Mouse (Mus musculus) limb, embryonic 12.5 days (tissue): ENCODE measurements around the gene Prr7. TPM values are rescaled to one million over a fixed set of nuclear protein-coding genes. Genes with fewer than 3 reads are reported as not detected.
A peak's percentile ranks its signal among the peaks of the same experiment; 100 is the strongest.

ENCODE experiments used
- ATAC-seq: fragments of 200-750 bp; cut with Nextera tagmentation; 2 replicates; pipeline ENCODE4 v1.8.0; 2017; ENCODE audit warnings: low read depth, moderate TSS enrichment; ENCODE audit not compliant: insufficient number of reproducible peaks, insufficient read depth, low FRiP score, low TSS enrichment
- H3K27ac ChIP-seq: fragments of 300-500 bp; sonication (generic); 2 replicates; pipeline ENCODE4 v1.5.1; 2016; ENCODE audit warnings: mild to moderate bottlenecking, moderate library complexity
- H3K27me3 ChIP-seq: fragments of 300-500 bp; sonication (generic); 2 replicates; pipeline ENCODE4 v1.6.1; 2016; ENCODE audit warnings: mild to moderate bottlenecking, moderate library complexity
- H3K36me3 ChIP-seq: fragments of 300-500 bp; sonication (generic); 2 replicates; pipeline ENCODE4 v1.6.1; 2016; ENCODE audit warnings: mild to moderate bottlenecking, moderate library complexity
- H3K4me1 ChIP-seq: fragments of 300-500 bp; sonication (generic); replicated peaks from 2 replicates; pipeline ENCODE4 v1.6.1; 2016
- H3K4me2 ChIP-seq: fragments of 300-500 bp; sonication (generic); 2 replicates; pipeline ENCODE4 v1.6.1; 2016; ENCODE audit warnings: mild to moderate bottlenecking, moderate library complexity
- H3K4me3 ChIP-seq: fragments of 300-500 bp; sonication (generic); replicated peaks from 2 replicates; pipeline ENCODE4 v1.5.1; 2016; ENCODE audit warnings: mild to moderate bottlenecking
- H3K9ac ChIP-seq: fragments of 300-500 bp; sonication (generic); replicated peaks from 2 replicates; pipeline ENCODE4 v1.6.1; 2016; ENCODE audit warnings: mild to moderate bottlenecking, moderate library complexity
- H3K9me3 ChIP-seq: fragments of 300-500 bp; sonication (generic); 2 replicates; pipeline ENCODE4 v1.6.1; 2016; ENCODE audit warnings: mild to moderate bottlenecking, moderate library complexity
- WGBS: fragments of 180-500 bp; shearing (Covaris S2); methylation state at CpG from one replicate; pipeline ENCODE4 v1.1.7; 2016; 5-methylcytosine and 5-hydroxymethylcytosine counted together
- polyA plus RNA-seq: library from polyadenylated mRNA; unstranded; fragments of >200 nt; fragmentation: Nextera tagmentation; extraction: Ambion mirVana; gene quantifications from 2 replicates; pipeline ENCODE4 v1.2.1, GENCODE M21; 2016

Prr7 gene
- polyA plus RNA-seq, 1 experiment from 2014 or later, result 1.1 TPM

DNA sequence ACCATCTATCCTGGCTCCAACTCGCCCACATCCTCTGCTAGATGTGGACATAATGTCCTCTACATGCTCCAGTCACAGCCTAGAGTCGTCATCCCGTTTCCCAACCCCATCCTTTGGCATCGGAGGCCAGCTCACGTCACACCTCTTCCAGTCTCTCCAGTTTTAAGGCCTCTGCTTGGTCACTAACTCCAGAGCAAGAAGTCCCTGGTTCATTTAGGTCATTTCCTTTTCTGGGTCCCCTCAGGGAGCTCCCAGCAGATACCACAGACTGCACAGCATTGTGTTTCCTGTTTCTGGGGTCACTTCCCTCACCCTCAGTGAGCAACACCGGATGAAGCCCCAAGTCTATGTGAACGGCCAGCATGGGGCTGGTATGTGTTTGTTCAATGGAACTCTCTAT lies 14.9 kb downstream of the Prr7 start:
- Histone ChIP-seq H3K4me3 (no peak overlapping the region), H3K9ac (no peak overlapping the region), H3K4me1 (peaks cover 25% of the 10 kb centered on the region), H3K36me3 (peaks cover 96% of the 10 kb centered on the region), H3K27me3 (no peaks in the 10 kb centered on the region), H3K9me3 (no peaks in the 10 kb centered on the region), H3K27ac (no peak overlapping the region), H3K4me2 (no peak overlapping the region)
- no peak for ATAC-seq
- WGBS, result 86% methylated on average over 7 of the region's 7 CpGs

- Histone ChIP-seq H3K36me3 (peaks cover 87% of the 10 kb centered on the region), H3K4me3 (no peak overlapping the region), H3K4me1 (peaks cover 26% of the 10 kb centered on the region)
Observed at GRCm38 (mm10) chr13:55479929-55480328, 15.9 kb downstream of the Prr7 start.

GRCm38 (mm10) chr13:55482542-55482941 lies 18.5 kb downstream of the Prr7 start:
- Histone ChIP-seq H3K36me3 (peaks cover 75% of the 10 kb centered on the region), H3K4me1 (peaks cover 40% of the 10 kb centered on the region), H3K27ac (no peak overlapping the region), H3K9ac (no peak overlapping the region), H3K9me3 (no peaks in the 10 kb centered on the region), H3K4me3 (no peak overlapping the region), H3K27me3 (no peaks in the 10 kb centered on the region), H3K4me2 (no peak overlapping the region)
- WGBS, result 81% methylated on average over 7 of the region's 7 CpGs
- no peak for ATAC-seq

More at GRCm38 (mm10) chr13:55479929-55480328, 15.9 kb downstream of the Prr7 start:
- ATAC-seq, result no peak
- no peak overlapping the region for H3K9ac ChIP-seq
- no peaks in the 10 kb centered on the region for H3K27me3 ChIP-seq
- no peak overlapping the region for H3K4me2 ChIP-seq
- no peaks in the 10 kb centered on the region for H3K9me3 ChIP-seq
- H3K27ac ChIP-seq, result no peak overlapping the region

DNA sequence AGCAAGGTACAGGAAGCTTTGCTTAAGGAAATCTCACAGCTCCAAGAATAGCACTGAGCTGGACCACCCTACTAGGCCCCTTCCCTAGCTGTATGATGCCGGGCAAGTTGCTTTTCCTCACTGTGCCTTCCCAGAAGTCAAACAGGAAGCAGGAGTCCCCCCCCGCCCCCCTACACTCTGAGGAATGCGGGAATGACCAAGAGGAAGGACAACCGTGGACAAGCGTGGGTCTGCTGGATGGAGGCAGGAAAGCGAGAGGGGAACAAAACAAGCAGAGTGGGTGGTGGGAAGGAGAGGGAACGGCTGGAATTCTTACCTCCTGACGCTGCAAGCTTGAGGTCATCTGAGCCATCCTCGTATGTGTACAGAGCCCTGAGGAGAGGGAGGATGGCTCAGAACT lies 19.0 kb downstream of the Prr7 start:
- ATAC-seq, result no peak
- Histone ChIP-seq H3K4me2 (peak overlapping the region; percentile 80; the same call in 1 of the 2 replicates), H3K27ac (0 out of 2 replicates have a peak overlapping the region, but pooled peaks have one; percentile 17), H3K9ac (peak overlapping the region; percentile 31; the same call in 1 of the 2 replicates), H3K4me3 (peak overlapping the region; percentile 3; the same call in 1 of the 2 replicates), H3K27me3 (no peaks in the 10 kb centered on the region), H3K9me3 (no peaks in the 10 kb centered on the region), H3K4me1 (peaks cover 41% of the 10 kb centered on the region), H3K36me3 (peaks cover 70% of the 10 kb centered on the region)
- 53% methylated on average over 9 of the region's 9 CpGs for WGBS

GRCm38 (mm10) chr13:55483593-55483992 lies 19.5 kb downstream of the Prr7 start:
- peak overlapping the region; percentile 80; the same call in 1 of the 2 replicates for H3K4me2 ChIP-seq
- H3K9me3 ChIP-seq, result no peaks in the 10 kb centered on the region
- H3K27me3 ChIP-seq, result no peaks in the 10 kb centered on the region
- H3K4me1 ChIP-seq, result peaks cover 45% of the 10 kb centered on the region
- H3K36me3 ChIP-seq, result peaks cover 67% of the 10 kb centered on the region
- peak overlapping the region; percentile 31; the same call in 1 of the 2 replicates for H3K9ac ChIP-seq
- peak overlapping the region; percentile 3; the same call in 1 of the 2 replicates for H3K4me3 ChIP-seq
- ATAC-seq, result no peak
- WGBS, result 64% methylated on average over 15 of the region's 15 CpGs
- 0 out of 2 replicates have a peak overlapping the region, but pooled peaks have one; percentile 17 for H3K27ac ChIP-seq

GRCm38 (mm10) chr13:55484520-55485088 lies 20.5 kb downstream of the Prr7 start:
- peak overlapping the region; percentile 99 for H3K4me3 ChIP-seq

GRCm38 (mm10) chr13:55486029-55486794 lies 22.1 kb downstream of the Prr7 start:
- H3K27me3 ChIP-seq, result no peaks in the 10 kb centered on the region
- no peaks in the 10 kb centered on the region for H3K9me3 ChIP-seq
- no peak for ATAC-seq
- peak overlapping the region; percentile 97; the same call in 1 of the 2 replicates for H3K27ac ChIP-seq
- WGBS, result 36% methylated on average over 14 of the region's 14 CpGs
- peak overlapping the region; percentile 100 for H3K9ac ChIP-seq
- H3K36me3 ChIP-seq, result peaks cover 41% of the 10 kb centered on the region
- peaks cover 45% of the 10 kb centered on the region for H3K4me1 ChIP-seq
- H3K4me3 ChIP-seq, result peak overlapping the region; percentile 99
- H3K4me2 ChIP-seq, result peak overlapping the region; percentile 80

More at GRCm38 (mm10) chr13:55484520-55485088, 20.5 kb downstream of the Prr7 start:
- Histone ChIP-seq H3K27ac (peak overlapping the region; percentile 8; the same call in 1 of the 2 replicates), H3K4me1 (peaks cover 45% of the 10 kb centered on the region), H3K9me3 (no peaks in the 10 kb centered on the region), H3K4me2 (peak overlapping the region; percentile 80), H3K9ac (peak overlapping the region; percentile 2), H3K27me3 (no peaks in the 10 kb centered on the region), H3K36me3 (peaks cover 57% of the 10 kb centered on the region)
- no peak for ATAC-seq
- 26% methylated on average over 7 of the region's 7 CpGs for WGBS

GRCm38 (mm10) chr13:55486916-55487577 lies 23.0 kb downstream of the Prr7 start:
- Histone ChIP-seq H3K9ac (peak overlapping the region; percentile 100), H3K27ac (peak overlapping the region; percentile 97), H3K9me3 (no peaks in the 10 kb centered on the region), H3K4me2 (peak overlapping the region; percentile 80), H3K36me3 (peaks cover 32% of the 10 kb centered on the region), H3K4me1 (peaks cover 45% of the 10 kb centered on the region), H3K4me3 (peak overlapping the region; percentile 99), H3K27me3 (no peaks in the 10 kb centered on the region)
- peak; percentile 28; the same call in 1 of the 2 replicates for ATAC-seq
- WGBS, result under 1% methylated on average over 29 of the region's 29 CpGs

DNA sequence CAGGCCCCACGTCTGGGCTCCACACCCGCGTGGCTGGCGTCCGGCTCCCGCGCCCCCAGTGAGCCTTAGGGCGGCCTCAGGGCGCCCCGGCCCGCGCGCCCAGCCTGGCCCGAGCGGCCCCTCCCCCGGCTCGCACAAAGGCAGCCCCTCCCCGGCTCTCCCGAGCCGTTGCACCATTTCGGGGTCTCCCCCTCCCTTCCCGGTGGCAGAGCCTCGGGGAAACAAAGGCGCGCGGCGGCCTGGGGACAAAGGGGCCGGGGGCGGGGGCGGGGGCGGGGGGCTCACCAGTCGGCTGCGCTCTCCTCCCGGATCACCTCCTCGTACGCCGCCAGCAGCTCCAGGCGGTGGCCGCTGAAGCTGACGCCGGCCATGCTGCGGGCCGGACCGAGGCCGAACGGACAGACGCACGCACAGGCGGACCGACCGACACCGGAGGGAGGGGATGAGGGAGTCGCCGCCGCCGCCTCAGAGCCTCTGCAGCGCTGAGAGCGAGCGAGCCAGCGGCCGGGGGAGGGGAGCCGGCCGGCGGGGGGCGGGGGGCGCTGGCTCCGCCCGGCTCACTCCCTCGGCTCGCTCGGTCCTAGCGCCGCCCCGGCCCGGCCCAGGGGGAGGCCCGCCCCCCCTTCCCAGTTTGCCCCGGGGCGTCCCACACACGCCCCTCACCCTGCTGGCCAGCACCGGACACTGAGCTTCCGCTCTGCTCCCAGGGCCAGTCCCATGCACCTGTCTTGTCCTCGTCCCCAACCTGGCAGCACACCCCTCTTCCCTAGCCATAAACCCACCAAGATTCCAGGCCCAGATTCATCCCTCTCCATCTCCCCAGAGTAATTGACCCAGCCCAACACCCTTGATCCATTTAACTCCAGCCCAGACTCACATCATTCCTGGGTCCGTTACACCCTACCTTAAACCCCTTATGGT lies 23.8 kb downstream of the Prr7 start, which contains the start of gene Dbn1:
Dbn1 (minus strand) TSS at position 534 of the 921 bp plus-strand sequence.
- Histone ChIP-seq H3K36me3 (peaks cover 24% of the 10 kb centered on the region), H3K27me3 (no peaks in the 10 kb centered on the region), H3K9me3 (no peaks in the 10 kb centered on the region), H3K4me3 (peak within 1 kb of the TSS; percentile 99), H3K4me2 (peak within 1 kb of the TSS; percentile 80), H3K9ac (peak within 1 kb of the TSS; percentile 100), H3K27ac (peak within 1 kb of the TSS; percentile 97), H3K4me1 (peaks cover 45% of the 10 kb centered on the region)
- under 1% methylated on average over 65 of the region's 83 CpGs for WGBS
- ATAC-seq, result peak; percentile 81

DNA sequence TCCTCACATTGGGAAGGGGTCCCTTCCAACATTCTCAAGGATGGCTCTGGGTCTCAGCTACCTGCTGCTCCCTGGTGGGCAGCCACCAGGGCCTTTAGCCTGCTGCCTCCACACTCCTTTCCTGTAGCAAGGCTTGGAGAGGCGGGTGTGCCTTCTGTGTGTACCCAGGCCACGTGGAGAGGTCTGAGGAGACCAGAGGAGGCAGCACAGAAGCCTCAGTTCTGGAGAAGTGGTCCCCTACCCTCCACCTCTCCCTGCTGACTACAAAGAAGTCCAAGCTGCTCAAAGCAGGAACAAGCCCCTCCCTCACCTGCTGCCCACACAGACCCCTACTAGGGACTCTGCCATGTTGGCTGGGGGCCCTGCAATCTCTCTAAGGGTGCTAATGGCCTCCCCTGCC lies 30.2 kb downstream of the Prr7 start:
- peaks cover 26% of the 10 kb centered on the region for H3K36me3 ChIP-seq
- ATAC-seq, result no peak
- H3K4me2 ChIP-seq, result no peak overlapping the region
- 22% methylated on average over 2 of the region's 2 CpGs for WGBS
- H3K4me1 ChIP-seq, result peaks cover 27% of the 10 kb centered on the region
- no peaks in the 10 kb centered on the region; the same call in 1 of the 2 replicates for H3K27me3 ChIP-seq
- H3K9me3 ChIP-seq, result no peaks in the 10 kb centered on the region
- no peak overlapping the region for H3K9ac ChIP-seq
- no peak overlapping the region for H3K27ac ChIP-seq
- H3K4me3 ChIP-seq, result no peak overlapping the region
